ENCODE assay signal across 8 mouse cellular contexts in the genomic region with DNA sequence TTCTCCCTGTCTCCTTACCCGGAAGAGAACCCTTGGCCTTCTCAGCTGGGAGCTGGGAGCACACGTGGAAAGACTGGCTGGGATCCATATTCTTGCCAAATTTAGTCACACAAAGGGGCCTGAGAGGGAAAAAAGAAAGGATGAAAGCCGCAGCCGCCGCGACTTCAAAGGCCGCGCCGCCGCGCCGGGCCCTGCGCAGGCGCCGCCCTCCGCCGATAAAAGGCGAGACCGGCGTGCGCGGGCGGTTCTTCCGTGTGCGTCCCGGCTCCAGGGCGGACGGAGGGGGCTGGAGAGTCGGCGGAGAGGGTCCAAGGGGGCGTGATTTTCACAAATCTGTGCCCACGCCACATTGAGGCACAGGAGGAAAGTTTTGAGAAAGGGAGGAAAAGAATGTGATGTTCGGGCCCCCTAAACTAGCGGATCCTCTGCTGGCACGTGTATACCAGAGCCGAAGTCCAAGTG. TPM values are rescaled to one million over a fixed set of nuclear protein-coding genes. Genes with fewer than 3 reads are reported as not detected.
DNase-seq lines count a peak whose midpoint lies in the region; ATAC-seq and TF ChIP-seq lines count a peak whose summit lies in the region.

No protein-coding gene starts in this region.

- peak; percentile 70 for ATAC-seq in forebrain, embryonic 15.5 days (replicated peaks)
- no peak; the same call in 1 of the 2 replicates for ATAC-seq in intestine, postnatal 0 days
- ATAC-seq in stomach, embryonic 15.5 days (ENCODE audit: insufficient read depth, low FRiP score, low read depth) = peak; percentile 36; the same call in 1 of the 2 replicates

- H3K27ac ChIP-seq in layer of hippocampus, adult 2 months = peak overlapping the region; percentile 73
- H3K27ac ChIP-seq in forebrain, embryonic 15.5 days (replicated peaks) = peak overlapping the region; percentile 51
- no peak overlapping the region for H3K27ac ChIP-seq in intestine, postnatal 0 days (ENCODE audit: low read depth, low read length)
- H3K27ac ChIP-seq in stomach, embryonic 15.5 days = no peak overlapping the region

- peak overlapping the region; percentile 50 for H3K4me3 ChIP-seq in layer of hippocampus, adult 2 months
- H3K4me3 ChIP-seq in forebrain, embryonic 15.5 days = peak overlapping the region; percentile 46
- peak overlapping the region; percentile 36 for H3K4me3 ChIP-seq in intestine, postnatal 0 days (ENCODE audit: low read depth, low read length)
- H3K4me3 ChIP-seq in stomach, embryonic 15.5 days (replicated peaks) = peak overlapping the region; percentile 43

- H3K4me1 ChIP-seq in forebrain, embryonic 15.5 days = peaks cover 51% of the 10 kb centered on the region
- no peaks in the 10 kb centered on the region for H3K4me1 ChIP-seq in intestine, postnatal 0 days (replicated peaks; ENCODE audit: control insufficient read depth, insufficient read depth, low read length)
- H3K4me1 ChIP-seq in stomach, embryonic 15.5 days = peaks cover 25% of the 10 kb centered on the region

- no peak for TF ChIP-seq CTCF in layer of hippocampus, adult 2 months (conservative IDR thresholded peaks at IDR 0.05)
- TF ChIP-seq CTCF in intestine, postnatal 0 days (IDR thresholded peaks at IDR 0.05; ENCODE audit: low read depth) = no peak

- H3K36me3 ChIP-seq in forebrain, embryonic 15.5 days = no peaks in the 10 kb centered on the region
- H3K36me3 ChIP-seq in intestine, postnatal 0 days (ENCODE audit: control insufficient read depth, insufficient read depth) = no peaks in the 10 kb centered on the region
- H3K36me3 ChIP-seq in stomach, embryonic 15.5 days = no peaks in the 10 kb centered on the region

- peaks cover 41% of the 10 kb centered on the region for H3K27me3 ChIP-seq in forebrain, embryonic 15.5 days
- H3K27me3 ChIP-seq in intestine, postnatal 0 days (replicated peaks; ENCODE audit: control insufficient read depth, insufficient read depth, low read length) = peaks cover 74% of the 10 kb centered on the region
- H3K27me3 ChIP-seq in stomach, embryonic 15.5 days (replicated peaks) = peaks cover 70% of the 10 kb centered on the region

- H3K9ac ChIP-seq in forebrain, embryonic 15.5 days (replicated peaks) = peak overlapping the region; percentile 38
- no peak overlapping the region for H3K9ac ChIP-seq in intestine, postnatal 0 days (ENCODE audit: low read depth, low read length)
- H3K9ac ChIP-seq in stomach, embryonic 15.5 days = no peak overlapping the region

- H3K9me3 ChIP-seq in forebrain, embryonic 15.5 days = no peaks in the 10 kb centered on the region
- H3K9me3 ChIP-seq in intestine, postnatal 0 days (ENCODE audit: control insufficient read depth) = no peaks in the 10 kb centered on the region
- no peaks in the 10 kb centered on the region for H3K9me3 ChIP-seq in stomach, embryonic 15.5 days

- peak overlapping the region; percentile 84 for H3K4me2 ChIP-seq in forebrain, embryonic 15.5 days (replicated peaks)
- H3K4me2 ChIP-seq in intestine, postnatal 0 days (replicated peaks; ENCODE audit: low read depth) = peak overlapping the region; percentile 66
- peak overlapping the region; percentile 72 for H3K4me2 ChIP-seq in stomach, embryonic 15.5 days

- under 1% methylated on average over 36 of the region's 36 CpGs for WGBS in forebrain, embryonic 15.5 days
- WGBS in intestine, postnatal 0 days = under 1% methylated on average over 36 of the region's 36 CpGs
- WGBS in stomach, embryonic 15.5 days = under 1% methylated on average over 36 of the region's 36 CpGs

- no peak for DNase-seq in layer of hippocampus, adult 2 months (ENCODE audit: low spot score in 2 of 2)
- DNase-seq in layer of hippocampus, adult 9-10 months (ENCODE audit: low spot score) = no peak
- peak; percentile 70 for DNase-seq in adrenal gland, adult 8-10 months
- peak; percentile 62 to 81 for DNase-seq in lung, postnatal 4 days
- no peak for DNase-seq in urinary bladder, postnatal 4 days (ENCODE audit: low spot score in 2 of 2)

RNA-seq across cellular contexts. Expression of a gene that starts 4.3 kb away (rescaled TPM):
- total RNA-seq in layer of hippocampus, adult 2 months (2021) = 1 to 10 TPM; 6.2 to 7.1 TPM
- 10 to 100 TPM in 3 of 4 experiments, 1 to 10 TPM in 1; 9.3 to 21.7 (median 13.4) TPM for total RNA-seq in adrenal gland, adult 8-10 months (2022)
- polyA plus RNA-seq in forebrain, embryonic 15.5 days (2015; fragmentation: Nextera tagmentation; extraction: Ambion mirVana) = 14.3 and 18.6 TPM in 2 replicates
- 0.25 and 0.27 TPM in 2 replicates for polyA plus RNA-seq in intestine, postnatal 0 days (2015; fragmentation: Nextera tagmentation; extraction: Ambion mirVana)
- 0.95 and 0.99 TPM in 2 replicates for polyA plus RNA-seq in stomach, embryonic 15.5 days (2015; fragmentation: Nextera tagmentation; extraction: Ambion mirVana)

Comparison
In these comparisons a context has a peak if more than half of its experiments do, and no peak if none do; other contexts are left out.
1. DNase-seq: peak in adrenal gland, adult 8-10 months (single experiment) and lung, postnatal 4 days (2 of 2); none in layer of hippocampus, adult 2 months (0 of 2), layer of hippocampus, adult 9-10 months (single experiment) and urinary bladder, postnatal 4 days (0 of 2).
2. H3K27ac ChIP-seq: peak in layer of hippocampus, adult 2 months (single experiment) and forebrain, embryonic 15.5 days (single experiment); none in intestine, postnatal 0 days (single experiment) and stomach, embryonic 15.5 days (single experiment).
3. Peak in every context shown above with its lines, with median percentiles within 50 percentile points of each other: H3K4me3 ChIP-seq and H3K4me2 ChIP-seq.